Mouse (Mus musculus): ENCODE measurements around the gene Prokr2. TPM values are rescaled to one million over a fixed set of nuclear protein-coding genes. Genes with fewer than 3 reads are reported as not detected.

Prokr2 gene
- polyA plus RNA-seq, 1 experiment from 2014 or later, result 6.7 TPM

- H3K4me1 ChIP-seq (replicated peaks; ENCODE audit: control insufficient read depth, insufficient read depth, low read length), result peaks cover 5% of the 10 kb centered on the region
- no peaks in the 10 kb centered on the region for H3K27me3 ChIP-seq (replicated peaks; ENCODE audit: control insufficient read depth, insufficient read depth, low read length)
- H3K4me3 ChIP-seq (replicated peaks; ENCODE audit: low read length), result no peak overlapping the region
- peak; percentile 62; the same call in 1 of the 2 replicates for ATAC-seq
- H3K36me3 ChIP-seq (ENCODE audit: control insufficient read depth, insufficient read depth), result no peaks in the 10 kb centered on the region
- no peak overlapping the region for H3K27ac ChIP-seq (ENCODE audit: low read length)
- no peak overlapping the region for H3K4me2 ChIP-seq (ENCODE audit: low read length)
- no peaks in the 10 kb centered on the region for H3K9me3 ChIP-seq (ENCODE audit: control insufficient read depth, low read length)
- WGBS, result 48% methylated on average over 8 of the region's 8 CpGs
- no peak overlapping the region for H3K9ac ChIP-seq (replicated peaks; ENCODE audit: low read depth, low read length)
Observed at GRCm38 (mm10) chr2:132390607-132391160, 5.4 kb upstream of the Prokr2 start.

DNA sequence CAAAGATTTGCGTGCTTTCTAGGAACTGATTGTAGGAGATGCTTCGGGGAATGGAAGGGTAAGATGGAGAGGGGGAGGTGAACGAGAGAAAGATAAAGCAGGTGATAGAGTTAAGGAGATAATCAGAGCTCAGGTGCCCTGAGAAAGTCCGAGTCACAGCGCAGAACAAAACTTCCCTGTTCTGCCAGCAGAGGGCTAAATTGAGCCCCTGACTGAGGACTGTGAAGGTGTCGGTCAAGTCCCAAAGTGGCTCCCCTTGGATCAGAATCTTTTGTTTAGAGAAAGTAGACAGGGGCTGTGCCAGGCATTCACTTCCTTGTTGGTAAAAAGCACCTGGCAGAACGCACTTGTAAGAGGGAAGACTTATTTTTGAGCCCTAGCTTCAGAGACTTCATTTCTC, 4.3 kb upstream of the Prokr2 start:
- Histone ChIP-seq H3K27ac (ENCODE audit: low read length) (no peak overlapping the region), H3K9me3 (ENCODE audit: control insufficient read depth, low read length) (no peaks in the 10 kb centered on the region), H3K9ac (replicated peaks; ENCODE audit: low read depth, low read length) (no peak overlapping the region), H3K36me3 (ENCODE audit: control insufficient read depth, insufficient read depth) (no peaks in the 10 kb centered on the region), H3K4me1 (replicated peaks; ENCODE audit: control insufficient read depth, insufficient read depth, low read length) (peaks cover 5% of the 10 kb centered on the region), H3K27me3 (replicated peaks; ENCODE audit: control insufficient read depth, insufficient read depth, low read length) (no peaks in the 10 kb centered on the region), H3K4me3 (replicated peaks; ENCODE audit: low read length) (no peak overlapping the region), H3K4me2 (ENCODE audit: low read length) (no peak overlapping the region)
- 23% methylated on average over 7 of the region's 7 CpGs for WGBS
- ATAC-seq, result no peak

DNA sequence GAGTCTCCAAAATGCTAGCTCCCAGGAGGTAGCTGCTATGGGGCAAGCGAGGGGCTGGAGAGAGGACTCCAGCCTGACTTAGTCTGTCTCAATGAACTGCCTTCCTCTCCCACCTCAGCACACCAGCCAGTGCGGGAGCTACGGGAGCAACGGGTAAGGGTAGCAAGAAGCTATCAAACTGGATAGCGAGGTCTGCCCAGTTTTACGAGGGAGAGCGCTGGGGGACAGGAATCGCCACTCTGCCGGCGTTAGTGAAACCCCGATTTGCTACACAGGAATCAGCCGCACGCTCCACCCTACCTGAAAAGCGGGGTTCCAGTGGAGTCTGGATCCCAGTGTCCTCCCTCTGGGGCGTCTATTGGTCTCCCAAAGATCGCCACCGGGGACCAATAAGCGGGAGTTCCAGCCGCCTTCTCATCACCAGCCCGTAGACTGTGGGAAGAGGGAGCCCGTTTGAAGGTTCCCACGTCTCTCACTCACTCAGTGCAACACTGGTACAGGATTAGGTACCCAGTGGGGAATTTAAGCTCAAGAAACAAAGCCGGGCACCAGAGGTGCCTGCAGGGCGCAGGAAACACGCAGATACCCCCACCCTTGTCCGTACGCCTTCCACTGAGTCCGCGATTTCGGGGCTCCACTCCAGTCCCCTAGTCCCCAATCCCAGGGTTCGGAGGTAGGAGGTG, 595 bp downstream of the Prokr2 start:
- peak overlapping the region; percentile 42 for H3K9ac ChIP-seq (replicated peaks; ENCODE audit: low read depth, low read length)
- under 1% methylated on average over 31 of the region's 31 CpGs for WGBS
- H3K27ac ChIP-seq (ENCODE audit: low read length), result no peak overlapping the region
- H3K4me2 ChIP-seq (ENCODE audit: low read length), result peak overlapping the region; percentile 92
- no peaks in the 10 kb centered on the region for H3K36me3 ChIP-seq (ENCODE audit: control insufficient read depth, insufficient read depth)
- peaks cover 2% of the 10 kb centered on the region; the same call in 1 of the 2 replicates for H3K4me1 ChIP-seq (replicated peaks; ENCODE audit: control insufficient read depth, insufficient read depth, low read length)
- H3K4me3 ChIP-seq (replicated peaks; ENCODE audit: low read length), result peak overlapping the region; percentile 60
- no peaks in the 10 kb centered on the region for H3K9me3 ChIP-seq (ENCODE audit: control insufficient read depth, low read length)
- peak; percentile 72 for ATAC-seq
- 0 out of 2 replicates have a peak, but pooled peaks cover 3% of the 10 kb centered on the region for H3K27me3 ChIP-seq (replicated peaks; ENCODE audit: control insufficient read depth, insufficient read depth, low read length)

- Histone ChIP-seq H3K4me2 (ENCODE audit: low read length) (no peak overlapping the region), H3K9me3 (ENCODE audit: control insufficient read depth, low read length) (no peaks in the 10 kb centered on the region), H3K4me3 (replicated peaks; ENCODE audit: low read length) (no peak overlapping the region), H3K36me3 (ENCODE audit: control insufficient read depth, insufficient read depth) (no peaks in the 10 kb centered on the region), H3K9ac (replicated peaks; ENCODE audit: low read depth, low read length) (no peak overlapping the region), H3K27ac (ENCODE audit: low read length) (no peak overlapping the region), H3K27me3 (replicated peaks; ENCODE audit: control insufficient read depth, insufficient read depth, low read length) (0 out of 2 replicates have a peak, but pooled peaks cover 3% of the 10 kb centered on the region), H3K4me1 (replicated peaks; ENCODE audit: control insufficient read depth, insufficient read depth, low read length) (peaks cover 2% of the 10 kb centered on the region; the same call in 1 of the 2 replicates)
- ATAC-seq, result no peak
- WGBS, result 73% methylated on average over 2 of the region's 2 CpGs
Observed at GRCm38 (mm10) chr2:132382308-132382707, 2.9 kb downstream of the Prokr2 start.

DNA sequence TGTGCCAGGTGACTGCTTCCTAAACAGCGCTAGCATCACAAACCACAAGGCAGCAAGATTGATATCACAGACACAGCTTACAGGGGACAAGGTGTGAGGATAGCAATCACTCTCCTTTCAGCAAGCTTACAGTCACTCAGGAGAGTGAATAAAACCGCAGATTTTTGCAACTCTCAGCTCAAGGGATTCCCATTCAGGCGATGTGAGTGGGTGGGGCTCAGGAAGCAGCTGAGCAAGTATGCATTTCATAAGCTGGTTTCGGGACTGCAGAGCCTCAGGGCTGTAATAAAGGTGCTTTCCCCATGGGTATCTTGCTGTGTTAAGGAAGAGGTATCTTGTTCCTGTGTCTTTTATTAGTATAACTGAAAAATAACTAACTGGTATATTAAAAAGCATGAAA, 5.6 kb downstream of the Prokr2 start:
- Histone ChIP-seq H3K9me3 (ENCODE audit: control insufficient read depth, low read length) (no peaks in the 10 kb centered on the region), H3K9ac (replicated peaks; ENCODE audit: low read depth, low read length) (no peak overlapping the region), H3K4me1 (replicated peaks; ENCODE audit: control insufficient read depth, insufficient read depth, low read length) (peaks cover 2% of the 10 kb centered on the region; the same call in 1 of the 2 replicates), H3K27ac (ENCODE audit: low read length) (no peak overlapping the region), H3K27me3 (replicated peaks; ENCODE audit: control insufficient read depth, insufficient read depth, low read length) (0 out of 2 replicates have a peak, but pooled peaks cover 3% of the 10 kb centered on the region), H3K4me2 (ENCODE audit: low read length) (no peak overlapping the region), H3K4me3 (replicated peaks; ENCODE audit: low read length) (no peak overlapping the region), H3K36me3 (ENCODE audit: control insufficient read depth, insufficient read depth) (no peaks in the 10 kb centered on the region)
- no peak for ATAC-seq
- WGBS, result 67% methylated on average over 4 of the region's 4 CpGs

DNA sequence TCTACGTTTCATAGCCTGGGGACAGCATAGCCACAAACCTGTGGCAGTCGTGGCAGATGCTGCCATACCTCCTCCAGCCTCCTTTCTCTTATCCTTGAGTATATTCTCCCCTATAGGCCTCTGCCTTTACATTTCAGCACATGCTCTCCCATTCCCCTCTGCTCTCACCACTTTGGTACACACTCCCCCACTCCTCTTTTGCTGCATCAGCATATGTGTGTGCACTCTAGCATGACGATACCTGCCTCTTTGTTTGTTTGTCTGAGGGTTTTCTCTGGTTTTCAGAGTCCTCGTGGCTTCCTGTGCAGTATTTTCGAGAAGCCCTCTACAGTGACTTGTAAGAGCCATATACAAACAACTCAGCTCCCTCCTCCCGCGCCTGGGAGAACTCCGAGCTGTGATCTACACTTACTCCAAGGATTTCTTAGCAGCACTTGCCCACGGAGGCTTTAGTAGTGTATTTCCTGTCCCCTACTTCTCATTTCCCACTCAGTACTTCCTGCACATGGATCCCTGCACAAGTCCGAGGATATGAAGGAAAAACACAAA, 6.6 kb downstream of the Prokr2 start:
- Histone ChIP-seq H3K4me1 (replicated peaks; ENCODE audit: control insufficient read depth, insufficient read depth, low read length) (no peaks in the 10 kb centered on the region), H3K27me3 (replicated peaks; ENCODE audit: control insufficient read depth, insufficient read depth, low read length) (0 out of 2 replicates have a peak, but pooled peaks cover 3% of the 10 kb centered on the region), H3K36me3 (ENCODE audit: control insufficient read depth, insufficient read depth) (no peaks in the 10 kb centered on the region), H3K4me2 (ENCODE audit: low read length) (no peak overlapping the region), H3K4me3 (replicated peaks; ENCODE audit: low read length) (no peak overlapping the region), H3K27ac (ENCODE audit: low read length) (no peak overlapping the region), H3K9ac (replicated peaks; ENCODE audit: low read depth, low read length) (no peak overlapping the region), H3K9me3 (ENCODE audit: control insufficient read depth, low read length) (no peaks in the 10 kb centered on the region)
- no peak for ATAC-seq
- 78% methylated on average over 10 of the region's 10 CpGs for WGBS

GRCm38 (mm10) chr2:132377436-132377835, 7.8 kb downstream of the Prokr2 start:
- Histone ChIP-seq H3K4me1 (replicated peaks; ENCODE audit: control insufficient read depth, insufficient read depth, low read length) (no peaks in the 10 kb centered on the region), H3K27me3 (replicated peaks; ENCODE audit: control insufficient read depth, insufficient read depth, low read length) (no peaks in the 10 kb centered on the region), H3K36me3 (ENCODE audit: control insufficient read depth, insufficient read depth) (no peaks in the 10 kb centered on the region), H3K4me2 (ENCODE audit: low read length) (no peak overlapping the region), H3K9ac (replicated peaks; ENCODE audit: low read depth, low read length) (no peak overlapping the region), H3K4me3 (replicated peaks; ENCODE audit: low read length) (no peak overlapping the region), H3K9me3 (ENCODE audit: control insufficient read depth, low read length) (no peaks in the 10 kb centered on the region), H3K27ac (ENCODE audit: low read length) (no peak overlapping the region)
- WGBS, result 52% methylated on average over 2 of the region's 2 CpGs
- peak; percentile 61 for ATAC-seq

GRCm38 (mm10) chr2:132375721-132376120, 9.5 kb downstream of the Prokr2 start:
- Histone ChIP-seq H3K9ac (replicated peaks; ENCODE audit: low read depth, low read length) (no peak overlapping the region), H3K4me1 (replicated peaks; ENCODE audit: control insufficient read depth, insufficient read depth, low read length) (no peaks in the 10 kb centered on the region), H3K36me3 (ENCODE audit: control insufficient read depth, insufficient read depth) (no peaks in the 10 kb centered on the region), H3K4me2 (ENCODE audit: low read length) (no peak overlapping the region), H3K4me3 (replicated peaks; ENCODE audit: low read length) (no peak overlapping the region), H3K9me3 (ENCODE audit: control insufficient read depth, low read length) (no peaks in the 10 kb centered on the region), H3K27me3 (replicated peaks; ENCODE audit: control insufficient read depth, insufficient read depth, low read length) (no peaks in the 10 kb centered on the region), H3K27ac (ENCODE audit: low read length) (no peak overlapping the region)
- 73% methylated on average over 3 of the region's 3 CpGs for WGBS
- no peak for ATAC-seq

- ATAC-seq, result no peak
- Histone ChIP-seq H3K4me3 (replicated peaks; ENCODE audit: low read length) (no peak overlapping the region), H3K9ac (replicated peaks; ENCODE audit: low read depth, low read length) (no peak overlapping the region), H3K27ac (ENCODE audit: low read length) (no peak overlapping the region), H3K4me2 (ENCODE audit: low read length) (no peak overlapping the region), H3K36me3 (ENCODE audit: control insufficient read depth, insufficient read depth) (no peaks in the 10 kb centered on the region), H3K9me3 (ENCODE audit: control insufficient read depth, low read length) (no peaks in the 10 kb centered on the region), H3K27me3 (replicated peaks; ENCODE audit: control insufficient read depth, insufficient read depth, low read length) (no peaks in the 10 kb centered on the region), H3K4me1 (replicated peaks; ENCODE audit: control insufficient read depth, insufficient read depth, low read length) (no peaks in the 10 kb centered on the region)
- 88% methylated on average over 9 of the region's 9 CpGs for WGBS
Observed at GRCm38 (mm10) chr2:132375135-132375534, 10.1 kb downstream of the Prokr2 start.

Data from forebrain, embryonic 16.5 days (tissue).